Mouse (Mus musculus) megakaryocyte, embryonic 14.5 days (primary cell): ENCODE measurements around the gene Tbl1xr1. TPM values are rescaled to one million over a fixed set of nuclear protein-coding genes. Genes with fewer than 3 reads are reported as not detected.

ENCODE experiments used
- H3K27me3 ChIP-seq: replicated peaks from 2 replicates; pipeline ENCODE3; 2012; ENCODE audit warnings: inconsistent platforms
- H3K36me3 ChIP-seq: replicated peaks from 2 replicates; pipeline ENCODE3; 2012; ENCODE audit warnings: low read length, inconsistent platforms, mixed read lengths
- H3K4me1 ChIP-seq: 2 replicates; pipeline ENCODE4 v1.6.1; 2012; ENCODE audit warnings: inconsistent platforms
- H3K4me3 ChIP-seq: replicated peaks from 2 replicates; pipeline ENCODE3; 2012; ENCODE audit warnings: moderate library complexity, mild to moderate bottlenecking, inconsistent platforms
- H3K9me3 ChIP-seq: 2 replicates; pipeline ENCODE4 v1.6.1; 2012; ENCODE audit warnings: inconsistent platforms
- FLI1 ChIP-seq: IDR thresholded peaks from 2 replicates; pipeline ENCODE4 v1.6.1; 2012; ENCODE audit warnings: low read length, inconsistent platforms, mixed read lengths
- GATA1 ChIP-seq: IDR thresholded peaks from 3 replicates; pipeline ENCODE4 v1.6.1; 2012; ENCODE audit warnings: mixed read lengths, low read length, inconsistent platforms, borderline replicate concordance
- polyA plus RNA-seq: library from polyadenylated mRNA; stranded (reverse); fragments of >175 nt; gene quantifications from 2 replicates; pipeline ENCODE4 v1.2.3, GENCODE M21; 2012; ENCODE audit warnings: low replicate concordance; ENCODE audit not compliant: insufficient read depth

Tbl1xr1 gene
- polyA plus RNA-seq, 1 experiment = 6.1 TPM

- TF ChIP-seq FLI1 (no peak), GATA1 (no peak)
- Histone ChIP-seq H3K9me3 (peaks cover 2% of the 10 kb centered on the region), H3K27me3 (no peaks in the 10 kb centered on the region), H3K36me3 (peaks cover 3% of the 10 kb centered on the region), H3K4me3 (peak overlapping the region; percentile 76), H3K4me1 (peaks cover 32% of the 10 kb centered on the region)
Measured at GRCm38 (mm10) chr3:22073916-22074315, 2.5 kb upstream of the Tbl1xr1 start.

- peak overlapping the region; percentile 96 for H3K4me3 ChIP-seq
Measured at GRCm38 (mm10) chr3:22074591-22075294, 1.7 kb upstream of the Tbl1xr1 start.

GRCm38 (mm10) chr3:22075517-22075886, 950 bp upstream of the Tbl1xr1 start:
- Histone ChIP-seq H3K4me3 (peak overlapping the region; percentile 96), H3K27me3 (no peaks in the 10 kb centered on the region), H3K36me3 (peaks cover 14% of the 10 kb centered on the region), H3K4me1 (peaks cover 44% of the 10 kb centered on the region), H3K9me3 (no peaks in the 10 kb centered on the region)
- TF ChIP-seq FLI1 (no peak), GATA1 (no peak)

More at GRCm38 (mm10) chr3:22074591-22075294, 1.7 kb upstream of the Tbl1xr1 start:
- Histone ChIP-seq H3K4me1 (peaks cover 40% of the 10 kb centered on the region), H3K36me3 (peaks cover 10% of the 10 kb centered on the region), H3K9me3 (no peaks in the 10 kb centered on the region), H3K27me3 (no peaks in the 10 kb centered on the region)
- no peak for TF ChIP-seq GATA1
- TF ChIP-seq FLI1 = no peak

- Histone ChIP-seq H3K4me1 (peaks cover 46% of the 10 kb centered on the region), H3K9me3 (no peaks in the 10 kb centered on the region), H3K27me3 (no peaks in the 10 kb centered on the region), H3K36me3 (peaks cover 15% of the 10 kb centered on the region), H3K4me3 (peak overlapping the region; percentile 96)
- TF ChIP-seq FLI1 (no peak), GATA1 (no peak)
Measured at GRCm38 (mm10) chr3:22075887-22076560, 428 bp upstream of the Tbl1xr1 start.

- peaks cover 54% of the 10 kb centered on the region for H3K4me1 ChIP-seq
- no peaks in the 10 kb centered on the region for H3K27me3 ChIP-seq
- H3K36me3 ChIP-seq = peaks cover 25% of the 10 kb centered on the region
- TF ChIP-seq GATA1 = no peak
- no peak for TF ChIP-seq FLI1
- no peaks in the 10 kb centered on the region for H3K9me3 ChIP-seq
- peak overlapping the region; percentile 96 for H3K4me3 ChIP-seq
Measured at GRCm38 (mm10) chr3:22076936-22077656, 644 bp downstream of the Tbl1xr1 start.

- H3K4me3 ChIP-seq = peak overlapping the region; percentile 96
- peaks cover 61% of the 10 kb centered on the region for H3K4me1 ChIP-seq
- no peak for TF ChIP-seq GATA1
- no peak for TF ChIP-seq FLI1
- no peaks in the 10 kb centered on the region for H3K9me3 ChIP-seq
- no peaks in the 10 kb centered on the region for H3K27me3 ChIP-seq
- peaks cover 27% of the 10 kb centered on the region for H3K36me3 ChIP-seq
Measured at GRCm38 (mm10) chr3:22077657-22078475, 1.4 kb downstream of the Tbl1xr1 start.

- TF ChIP-seq FLI1 (no peak), GATA1 (no peak)
- Histone ChIP-seq H3K36me3 (peaks cover 28% of the 10 kb centered on the region), H3K27me3 (no peaks in the 10 kb centered on the region), H3K9me3 (no peaks in the 10 kb centered on the region), H3K4me3 (peak overlapping the region; percentile 96), H3K4me1 (peaks cover 64% of the 10 kb centered on the region)
Measured at GRCm38 (mm10) chr3:22078529-22078928, 2.1 kb downstream of the Tbl1xr1 start.

- Histone ChIP-seq H3K36me3 (peaks cover 44% of the 10 kb centered on the region), H3K9me3 (no peaks in the 10 kb centered on the region), H3K4me3 (peak overlapping the region; percentile 3), H3K4me1 (peaks cover 69% of the 10 kb centered on the region), H3K27me3 (no peaks in the 10 kb centered on the region)
- no peak for TF ChIP-seq FLI1
- no peak for TF ChIP-seq GATA1
Measured at GRCm38 (mm10) chr3:22081869-22082268, 5.4 kb downstream of the Tbl1xr1 start.

- Histone ChIP-seq H3K36me3 (peaks cover 44% of the 10 kb centered on the region), H3K4me3 (no peak overlapping the region), H3K27me3 (no peaks in the 10 kb centered on the region), H3K9me3 (no peaks in the 10 kb centered on the region), H3K4me1 (peaks cover 76% of the 10 kb centered on the region)
- TF ChIP-seq GATA1 (no peak), FLI1 (no peak)
Measured at GRCm38 (mm10) chr3:22082823-22083222, 6.4 kb downstream of the Tbl1xr1 start.
